Mouse (Mus musculus) MEL (cell line): ENCODE measurements around the gene Stard10. TPM values are rescaled to one million over a fixed set of nuclear protein-coding genes. Genes with fewer than 3 reads are reported as not detected.

Experiments
- DNase-seq: peaks from one replicate; pipeline ENCODE4 v3.0.0; 2011; ENCODE audit warnings: low read depth, low spot score
- H3K27ac ChIP-seq: 2 replicates; pipeline ENCODE4 v1.5.1; 2012; ENCODE audit warnings: low read depth, mild to moderate bottlenecking, control low read depth, low read length, moderate library complexity; ENCODE audit not compliant: control insufficient read depth
- H3K27me3 ChIP-seq, 2 experiments: fragments of 150-350 bp in 1 of 2; sonication (generic) in 1 of 2; 2 replicates each; pipeline ENCODE4 v1.6.1; 2012; ENCODE audit warnings: low read length in 2 of 2, mild to moderate bottlenecking in 2 of 2, improper control_type of control experiment in 1 of 2, moderate library complexity in 1 of 2; ENCODE audit not compliant: insufficient read depth in 2 of 2, control insufficient read depth in 1 of 2
- H3K36me3 ChIP-seq, 2 experiments: 2 replicates each; pipeline ENCODE4 v1.6.1; 2012 to 2014; ENCODE audit warnings: low read length in 2 of 2, improper control_type of control experiment in 1 of 2, inconsistent platforms in 1 of 2, mild to moderate bottlenecking in 1 of 2; ENCODE audit not compliant: insufficient read depth in 2 of 2, control insufficient read depth in 1 of 2
- H3K4me1 ChIP-seq, 2 experiments: fragments of 150-350 bp in 1 of 2; sonication (generic) in 1 of 2; 2 replicates each; pipeline ENCODE4 v1.6.1; 2012; ENCODE audit warnings: low read length in 2 of 2, improper control_type of control experiment in 1 of 2, mild to moderate bottlenecking in 1 of 2; ENCODE audit not compliant: insufficient read depth in 2 of 2, control insufficient read depth in 1 of 2
- H3K4me3 ChIP-seq, 2 experiments: fragments of 150-350 bp in 1 of 2; sonication (generic) in 1 of 2; 2 replicates each; pipeline ENCODE4 v1.5.1; 2012; ENCODE audit warnings: low read depth in 2 of 2, low read length in 2 of 2, mild to moderate bottlenecking in 2 of 2, moderate library complexity in 2 of 2, control low read depth in 1 of 2, improper control_type of control experiment in 1 of 2; ENCODE audit not compliant: control insufficient read depth in 1 of 2, insufficient read depth in 1 of 2
- H3K79me2 ChIP-seq: 2 replicates; pipeline ENCODE4 v1.6.1; 2012; ENCODE audit warnings: mild to moderate bottlenecking, low read length, moderate library complexity; ENCODE audit not compliant: control insufficient read depth, poor library complexity, insufficient read depth
- H3K9ac ChIP-seq: 2 replicates; pipeline ENCODE4 v1.6.1; 2012; ENCODE audit warnings: low read depth, mild to moderate bottlenecking, control low read depth, low read length, moderate library complexity; ENCODE audit not compliant: control insufficient read depth, poor library complexity, severe bottlenecking
- H3K9me3 ChIP-seq: fragments of 150-350 bp; sonication (generic); replicated peaks from 2 replicates; pipeline ENCODE4 v1.6.1; 2012; ENCODE audit warnings: mild to moderate bottlenecking, low read length, improper control_type of control experiment, moderate library complexity; ENCODE audit not compliant: insufficient read depth
- BHLHE40 ChIP-seq: IDR thresholded peaks from 2 replicates; pipeline ENCODE4 v1.6.1; 2012; ENCODE audit warnings: low read depth, mild to moderate bottlenecking, inconsistent platforms, low read length, improper control_type of control experiment, borderline replicate concordance
- CHD1 ChIP-seq: IDR thresholded peaks from 2 replicates; pipeline ENCODE4 v1.6.1; 2012; ENCODE audit warnings: low read depth, mild to moderate bottlenecking, inconsistent platforms, low read length, improper control_type of control experiment
- CTCF ChIP-seq, 3 experiments: IDR thresholded peaks in 2 of 3; conservative IDR thresholded peaks in 1 of 3; 2 replicates each; pipeline ENCODE4 v1.5.1; 2011 to 2012; ENCODE audit warnings: low read length in 3 of 3, low read depth in 2 of 3, mild to moderate bottlenecking in 2 of 3, improper control_type of control experiment in 1 of 3, inconsistent platforms in 1 of 3, mixed read lengths in 1 of 3, moderate library complexity in 1 of 3; ENCODE audit not compliant: control insufficient read depth in 1 of 3, insufficient read depth in 1 of 3, poor library complexity in 1 of 3, severe bottlenecking in 1 of 3
- ELF1 ChIP-seq: IDR thresholded peaks from 2 replicates; pipeline ENCODE4 v1.6.1; 2014; ENCODE audit warnings: low read depth, mild to moderate bottlenecking, inconsistent platforms, low read length, improper control_type of control experiment, moderate library complexity
- EP300 ChIP-seq, 2 experiments: IDR thresholded peaks; 2 replicates each; pipeline ENCODE4 v1.6.1; 2011; ENCODE audit warnings: improper control_type of control experiment in 2 of 2, low read length in 2 of 2, low read depth in 1 of 2, mild to moderate bottlenecking in 1 of 2
- ETS1 ChIP-seq: IDR thresholded peaks from 2 replicates; pipeline ENCODE4 v1.6.1; 2012; ENCODE audit warnings: low read depth, mild to moderate bottlenecking, inconsistent platforms, low read length, improper control_type of control experiment, moderate library complexity
- GABPA ChIP-seq: IDR thresholded peaks from 2 replicates; pipeline ENCODE4 v1.6.1; 2012; ENCODE audit warnings: low read depth, mild to moderate bottlenecking, inconsistent platforms, low read length, improper control_type of control experiment, moderate library complexity
- GATA1 ChIP-seq: IDR thresholded peaks from 2 replicates; pipeline ENCODE4 v1.6.1; 2011; ENCODE audit warnings: low read depth, low read length, improper control_type of control experiment
- HCFC1 ChIP-seq: IDR thresholded peaks from 2 replicates; pipeline ENCODE4 v1.6.1; 2012; ENCODE audit warnings: low read depth, mild to moderate bottlenecking, inconsistent platforms, low read length, improper control_type of control experiment, moderate library complexity
- JUND ChIP-seq: IDR thresholded peaks from 2 replicates; pipeline ENCODE4 v1.6.1; 2011; ENCODE audit warnings: low read depth, mild to moderate bottlenecking, improper control_type of control experiment, low read length
- MAFK ChIP-seq: IDR thresholded peaks from 2 replicates; pipeline ENCODE4 v1.6.1; 2011; ENCODE audit warnings: low read depth, mild to moderate bottlenecking, low read length, improper control_type of control experiment, borderline replicate concordance
- MAX ChIP-seq: IDR thresholded peaks from 2 replicates; pipeline ENCODE4 v1.6.1; 2011; ENCODE audit warnings: low read length, improper control_type of control experiment
- MAZ ChIP-seq: IDR thresholded peaks from 2 replicates; pipeline ENCODE4 v1.6.1; 2012; ENCODE audit warnings: low read depth, mild to moderate bottlenecking, inconsistent platforms, low read length, improper control_type of control experiment
- MXI1 ChIP-seq: IDR thresholded peaks from 2 replicates; pipeline ENCODE4 v1.6.1; 2011; ENCODE audit warnings: mild to moderate bottlenecking, low read depth, low read length, improper control_type of control experiment
- MYB ChIP-seq: IDR thresholded peaks from 2 replicates; pipeline ENCODE4 v1.6.1; 2011; ENCODE audit warnings: mild to moderate bottlenecking, low read depth, low read length, improper control_type of control experiment
- MYC ChIP-seq: IDR thresholded peaks from 2 replicates; pipeline ENCODE4 v1.6.1; 2011; ENCODE audit warnings: low read depth, mild to moderate bottlenecking, low read length, improper control_type of control experiment, moderate library complexity
- NELFE ChIP-seq: IDR thresholded peaks from 2 replicates; pipeline ENCODE4 v1.6.1; 2011; ENCODE audit warnings: low read depth, low read length, improper control_type of control experiment
- NRF1 ChIP-seq: IDR thresholded peaks from 2 replicates; pipeline ENCODE4 v1.6.1; 2014; ENCODE audit warnings: low read depth, mild to moderate bottlenecking, inconsistent platforms, low read length, improper control_type of control experiment, moderate library complexity; ENCODE audit not compliant: poor library complexity, insufficient read depth, severe bottlenecking
- RAD21 ChIP-seq: IDR thresholded peaks from 2 replicates; pipeline ENCODE4 v1.6.1; 2011; ENCODE audit warnings: mild to moderate bottlenecking, low read depth, low read length, improper control_type of control experiment
- RCOR1 ChIP-seq: IDR thresholded peaks from 2 replicates; pipeline ENCODE4 v1.6.1; 2012; ENCODE audit warnings: low read depth, mild to moderate bottlenecking, inconsistent platforms, low read length, improper control_type of control experiment
- SIN3A ChIP-seq: IDR thresholded peaks from 2 replicates; pipeline ENCODE4 v1.6.1; 2012; ENCODE audit warnings: low read length, improper control_type of control experiment, inconsistent platforms
- TAL1 ChIP-seq: IDR thresholded peaks from 2 replicates; pipeline ENCODE4 v1.6.1; 2012; ENCODE audit warnings: mild to moderate bottlenecking, inconsistent platforms, low read length, moderate library complexity, mixed read lengths
- TBP ChIP-seq: IDR thresholded peaks from 2 replicates; pipeline ENCODE4 v1.8.0; 2011; ENCODE audit warnings: low read depth, low read length, improper control_type of control experiment
- TCF12 ChIP-seq: IDR thresholded peaks from 2 replicates; pipeline ENCODE4 v1.6.1; 2014; ENCODE audit warnings: low read depth, mild to moderate bottlenecking, inconsistent platforms, low read length, improper control_type of control experiment, moderate library complexity
- USF1 ChIP-seq: IDR thresholded peaks from 2 replicates; pipeline ENCODE4 v1.6.1; 2014; ENCODE audit warnings: low read depth, mild to moderate bottlenecking, inconsistent platforms, low read length, improper control_type of control experiment, moderate library complexity
- USF2 ChIP-seq, 2 experiments: IDR thresholded peaks; 2 replicates each; pipeline ENCODE4 v1.6.1; 2011 to 2012; ENCODE audit warnings: improper control_type of control experiment in 2 of 2, low read length in 2 of 2, borderline replicate concordance in 1 of 2, inconsistent platforms in 1 of 2, low read depth in 1 of 2, mild to moderate bottlenecking in 1 of 2; ENCODE audit not compliant: insufficient read depth in 1 of 2
- ZNF384 ChIP-seq: IDR thresholded peaks from 2 replicates; pipeline ENCODE4 v1.6.1; 2012; ENCODE audit warnings: low read depth, mild to moderate bottlenecking, inconsistent platforms, low read length, improper control_type of control experiment
- polyA plus RNA-seq, 2 experiments: library from polyadenylated mRNA; stranded (reverse) in 1 of 2; unstranded in 1 of 2; fragments of >175 nt in 1 of 2; fragments of >200 nt in 1 of 2; gene quantifications; 2 replicates each; pipeline versions ENCODE4 v1.2.1 to v1.2.4; 2012; ENCODE audit warnings: low replicate concordance in 2 of 2, low read depth in 1 of 2; ENCODE audit not compliant: insufficient read length in 2 of 2, insufficient read depth in 1 of 2, missing spikeins in 1 of 2
- total RNA-seq: library from RNA; depleted of rRNA; stranded (reverse); fragments of 300-350 nt; gene quantifications from 2 replicates; pipeline ENCODE4 v1.2.3, GENCODE M21; 2012

Gene Stard10
- total and polyA plus RNA-seq, 3 experiments = 9.3 to 17.9 TPM; not detected in 1

- peak; percentile 31; the same call in 1 of the 2 replicates for TF ChIP-seq MXI1
- peak; percentile 59 for TF ChIP-seq MAX
- TF ChIP-seq RCOR1 = peak; percentile 15
- peak; percentile 31; the same call in 1 of the 2 replicates for TF ChIP-seq MAFK
- TF ChIP-seq BHLHE40 = 0 out of 2 replicates have a peak, but pooled peaks have one; percentile 27
- 0 out of 2 replicates have a peak, but pooled peaks have one; percentile 62 for TF ChIP-seq MYC
- no peak for TF ChIP-seq USF2 (IDR thresholded peaks at IDR 0.05; ENCODE audit: borderline replicate concordance in 1 of 2, insufficient read depth in 1 of 2, low read depth in 1 of 2, low read length in 2 of 2)
- TF ChIP-seq ELF1 = peak; percentile 90
- TF ChIP-seq MAZ = peak; percentile 48; the same call in 1 of the 2 replicates
- TF ChIP-seq GABPA = no peak
- peak; percentile 40; the same call in 1 of the 2 replicates for TF ChIP-seq TCF12
- TF ChIP-seq NELFE = peak; percentile 76
- peak; percentile 44 for TF ChIP-seq RAD21
- TF ChIP-seq GATA1 = peak; percentile 55
- TF ChIP-seq TBP = peak; percentile 76
- TF ChIP-seq USF1 = no peak; the same call in 1 of the 2 replicates
- TF ChIP-seq HCFC1 = peak; percentile 94
Observed at GRCm38 (mm10) chr7:101310327-101311028, 6.4 kb upstream of the Stard10 start (continued).

DNA sequence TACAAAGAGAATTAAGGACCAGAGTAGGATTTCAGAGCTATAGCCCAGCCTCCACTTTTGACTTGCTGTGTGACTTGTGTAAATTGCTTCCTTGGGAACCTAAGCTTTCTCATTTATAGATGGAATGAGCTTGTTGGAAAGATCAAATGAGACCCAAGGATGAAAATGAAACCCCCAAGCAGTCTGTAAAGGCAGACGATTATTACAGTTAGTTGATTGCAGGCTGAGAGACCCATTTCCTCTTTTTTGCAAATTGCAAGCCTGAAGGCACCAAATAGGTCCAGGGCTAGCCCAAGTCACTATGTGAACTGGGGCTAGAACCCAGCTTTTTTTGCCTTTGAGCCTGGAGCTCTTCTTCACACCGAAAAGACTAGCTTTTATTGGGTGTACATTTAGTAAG, 5.8 kb upstream of the Stard10 start:
- peak overlapping the region; percentile 60 for H3K9ac ChIP-seq
- H3K4me3 ChIP-seq = peak overlapping the region; percentile 49 to 64
- peak; percentile 77 for DNase-seq
- peaks cover 6% of the 10 kb centered on the region in 2 experiments for H3K4me1 ChIP-seq
- H3K36me3 ChIP-seq = peaks cover 0 to 3% of the 10 kb centered on the region in 2 experiments; a peak in 1 of 4 replicates
- H3K9me3 ChIP-seq = no peaks in the 10 kb centered on the region
- no peaks in the 10 kb centered on the region for H3K79me2 ChIP-seq
- peak overlapping the region; percentile 84 for H3K27ac ChIP-seq
- no peaks in the 10 kb centered on the region for H3K27me3 ChIP-seq
- no peak for TF ChIP-seq SIN3A
- TF ChIP-seq TAL1 = no peak
- TF ChIP-seq EP300 (IDR thresholded peaks at IDR 0.05; ENCODE audit: low read depth in 1 of 2, low read length in 2 of 2) = peak in 1 of 2 experiments; percentile 8; a peak in 1 of 4 replicates
- TF ChIP-seq NRF1 = no peak
- TF ChIP-seq CTCF (IDR thresholded peaks at IDR 0.05 in 2 of 3, conservative IDR thresholded peaks at IDR 0.05 in 1 of 3; ENCODE audit: control insufficient read depth in 1 of 3, insufficient read depth in 1 of 3, low read depth in 2 of 3, low read length in 3 of 3, poor library complexity in 1 of 3, severe bottlenecking in 1 of 3) = no peak
- no peak for TF ChIP-seq ETS1
- no peak for TF ChIP-seq ZNF384
- TF ChIP-seq CHD1 = peak; percentile 62; the same call in 1 of the 2 replicates
- TF ChIP-seq JUND = no peak
- TF ChIP-seq RAD21 = no peak
- TF ChIP-seq BHLHE40 = no peak
- no peak for TF ChIP-seq MYB
- TF ChIP-seq GATA1 = no peak
- TF ChIP-seq TBP = 0 out of 2 replicates have a peak, but pooled peaks have one; percentile 38
